Mouse (Mus musculus) regulatory T cell (primary cell): ENCODE measurements at regions not wholly inside any gene's neighbourhood (a gene's known extent, or its start where the extent isn't known, plus 50 kb on each side); places are given as distances from the start of the nearest gene placed in this dataset.

Experiments
- in situ Hi-C: fragments of 300-600 bp; cut with MboI, MseI; formaldehyde crosslinking; loops from one replicate; pipeline ENCODE4 v1.15.1; 2025; ENCODE audit warnings: high pct_unique_total_duplicates

GRCm38 (mm10) chr13:118603474-118603873 lies 66.1 kb upstream of the Fgf10 start:
- in situ Hi-C loops: no loop called here

DNA sequence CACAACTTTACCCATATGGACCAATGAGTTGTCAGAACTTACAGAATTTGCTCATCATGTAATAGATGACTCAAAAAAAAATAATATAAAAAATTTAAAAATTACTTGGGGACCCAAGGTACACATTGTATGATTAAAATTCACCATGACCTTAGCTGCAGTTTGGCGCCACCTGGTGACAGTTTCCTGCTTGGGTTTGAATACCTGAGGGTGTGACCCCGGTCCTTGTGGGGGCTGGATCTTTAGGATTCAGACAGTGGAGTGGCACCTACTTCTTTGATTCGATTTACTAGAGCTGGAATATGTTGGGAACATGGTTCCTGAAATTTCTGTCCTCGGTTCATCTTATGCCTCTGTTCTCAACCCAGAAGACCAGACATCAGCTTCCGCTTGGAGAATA lies 72.7 kb upstream of the Fgf10 start:
- in situ Hi-C loops: loop anchor here (10.0 kb wide), 1 partner anchor 192 kb away; no protein-coding TSS in a partner anchor

GRCm38 (mm10) chr13:118596218-118596795 lies 73.3 kb upstream of the Fgf10 start:
- in situ Hi-C loops: loop anchor here (10.0 kb wide), 1 partner anchor 192 kb away; no protein-coding TSS in a partner anchor

GRCm38 (mm10) chr13:118592074-118592473 lies 77.5 kb upstream of the Fgf10 start:
- in situ Hi-C loops: loop anchor here (10.0 kb wide), 1 partner anchor 187 kb away; no protein-coding TSS in a partner anchor

- in situ Hi-C loops: no loop called here
These were observed 97.0 kb upstream of the Fgf10 start for GRCm38 (mm10) chr13:118572555-118572954.

GRCm38 (mm10) chr13:118565219-118565833 lies 104.3 kb upstream of the Fgf10 start:
- in situ Hi-C loops: no loop called here

DNA sequence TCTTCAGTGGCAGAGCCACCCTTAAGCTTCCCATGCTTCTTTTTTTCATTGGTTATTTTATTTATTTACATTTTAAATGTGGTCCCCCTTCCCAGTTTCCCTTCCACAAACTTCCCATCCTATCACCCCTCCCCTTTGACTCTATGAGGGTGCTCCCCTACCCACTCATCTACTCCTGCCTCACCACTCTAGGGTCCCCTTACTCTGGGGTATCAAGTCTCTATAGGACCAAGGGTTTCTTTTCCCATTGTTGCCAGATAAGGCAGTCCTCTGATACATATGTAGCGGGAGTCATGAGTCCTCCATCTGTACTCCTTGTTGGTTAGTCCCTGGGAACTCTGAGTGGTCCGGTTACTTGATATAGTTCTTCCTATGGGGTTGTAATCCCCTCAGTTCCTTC lies 110.6 kb upstream of the Fgf10 start:
- in situ Hi-C loops: no loop called here

DNA sequence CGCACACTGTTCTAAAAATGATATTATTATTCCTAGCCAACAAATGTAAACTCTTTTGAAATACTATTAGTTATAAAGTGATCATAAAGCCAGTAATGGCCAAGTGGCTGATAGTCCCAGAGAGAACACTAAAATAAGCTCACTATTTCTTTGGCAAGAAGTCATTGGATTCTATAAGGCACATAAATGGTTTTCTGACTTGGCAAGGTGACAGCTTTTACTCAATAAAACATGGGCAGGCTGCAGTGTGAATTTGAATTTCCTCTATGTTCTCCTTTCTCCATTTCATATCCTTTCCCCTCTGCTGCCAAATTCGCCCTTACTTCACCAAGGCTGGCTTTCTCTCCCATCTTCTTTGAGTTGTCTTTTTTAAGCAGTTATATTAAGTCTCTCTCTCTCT lies 117.6 kb upstream of the Fgf10 start:
- in situ Hi-C loops: no loop called here

DNA sequence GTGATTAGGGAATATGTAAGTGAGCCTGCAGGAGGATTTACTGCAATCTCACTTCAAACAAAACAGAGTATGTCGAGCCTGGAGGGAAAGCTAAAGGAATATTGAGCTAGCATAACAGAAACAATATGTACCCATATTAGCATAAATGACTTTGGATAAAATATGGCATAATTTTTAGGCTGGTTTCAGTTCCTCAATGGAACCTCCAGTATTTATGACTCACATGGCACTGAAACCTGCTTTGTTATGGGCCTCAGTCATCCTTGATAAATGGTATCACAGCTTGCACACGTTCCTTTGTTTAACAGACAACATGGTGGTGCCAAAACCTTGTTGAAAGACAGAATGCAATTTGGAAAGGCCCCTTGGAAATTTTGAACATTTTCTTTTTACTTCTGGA lies 130.8 kb upstream of the Fgf10 start:
- in situ Hi-C loops: no loop called here

DNA sequence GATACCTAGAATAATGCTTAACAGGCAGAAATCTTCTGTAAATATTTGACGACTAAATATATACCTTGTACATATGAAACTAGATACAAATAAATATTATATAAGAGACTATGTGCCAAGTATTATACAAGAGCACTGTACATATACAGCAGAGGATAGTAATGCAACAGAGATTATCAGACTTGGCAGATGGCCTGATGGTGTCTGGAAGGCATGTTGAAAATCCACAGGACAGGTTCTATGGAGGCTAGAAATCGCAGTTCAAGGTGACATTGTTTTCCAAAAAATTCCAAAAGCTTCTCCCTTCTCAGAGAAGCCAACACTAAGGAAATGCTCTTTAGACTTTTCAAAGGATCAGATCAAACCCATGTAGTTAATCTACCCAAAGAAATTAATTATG lies 126.9 kb upstream of the Mrps30 start:
- in situ Hi-C loops: loop anchor here (25.0 kb wide), 1 partner anchor 1098 kb away; the partner anchor contains the start of gene Ccl28

- in situ Hi-C loops: loop anchor here (25.0 kb wide), 1 partner anchor 1106 kb away; the partner anchor contains the start of gene Ccl28
These were observed 119.1 kb upstream of the Mrps30 start for GRCm38 (mm10) chr13:118506136-118506535.

DNA sequence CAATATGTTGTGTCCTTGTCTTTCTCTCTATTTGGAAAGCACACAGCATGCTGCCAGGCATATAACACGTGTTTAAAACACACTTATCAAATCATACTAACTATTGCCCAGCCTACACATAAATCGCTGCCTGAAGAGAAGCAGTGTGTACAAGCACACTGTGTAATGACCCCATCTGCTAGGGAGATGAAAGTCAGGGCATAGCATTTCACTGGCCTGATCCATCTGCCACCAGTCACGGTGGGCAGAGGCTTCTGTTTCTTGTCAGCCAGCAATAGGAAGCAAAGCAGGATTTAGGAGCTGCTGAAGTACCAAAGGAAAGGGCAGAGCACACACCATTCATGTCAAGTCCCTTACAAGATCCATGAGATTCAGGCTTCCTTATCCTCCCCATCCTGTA lies 103.6 kb upstream of the Mrps30 start:
- in situ Hi-C loops: no loop called here

- in situ Hi-C loops: no loop called here
These were observed 96.0 kb upstream of the Mrps30 start for GRCm38 (mm10) chr13:118483031-118483430.

- in situ Hi-C loops: no loop called here
These were observed 93.2 kb upstream of the Mrps30 start for GRCm38 (mm10) chr13:118480237-118480636.

DNA sequence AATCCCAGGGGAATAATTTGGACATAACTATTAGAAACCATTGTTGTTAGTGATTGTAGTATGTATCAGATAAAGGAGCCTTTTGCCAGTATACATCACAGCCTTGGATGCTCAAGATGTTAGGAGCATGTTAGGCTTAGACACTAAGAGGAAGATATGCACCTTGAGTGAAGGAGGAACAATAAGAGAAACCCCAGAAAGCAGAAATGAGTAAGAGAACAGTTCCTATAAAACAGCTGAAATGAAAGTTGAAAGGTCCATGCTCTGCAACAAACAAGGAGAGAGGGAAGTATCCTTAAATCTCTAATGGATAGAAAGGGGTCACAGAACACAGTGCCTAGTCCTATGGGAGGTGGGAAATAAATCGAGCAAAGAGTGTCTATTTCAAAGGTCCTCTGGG lies 91.4 kb upstream of the Mrps30 start:
- in situ Hi-C loops: no loop called here

- in situ Hi-C loops: no loop called here
These were observed 85.5 kb upstream of the Mrps30 start for GRCm38 (mm10) chr13:118472578-118472977.

- in situ Hi-C loops: no loop called here
These were observed 72.8 kb upstream of the Mrps30 start for GRCm38 (mm10) chr13:118459672-118460384.

- in situ Hi-C loops: no loop called here
These were observed 62.1 kb upstream of the Mrps30 start for GRCm38 (mm10) chr13:118448977-118449705.

DNA sequence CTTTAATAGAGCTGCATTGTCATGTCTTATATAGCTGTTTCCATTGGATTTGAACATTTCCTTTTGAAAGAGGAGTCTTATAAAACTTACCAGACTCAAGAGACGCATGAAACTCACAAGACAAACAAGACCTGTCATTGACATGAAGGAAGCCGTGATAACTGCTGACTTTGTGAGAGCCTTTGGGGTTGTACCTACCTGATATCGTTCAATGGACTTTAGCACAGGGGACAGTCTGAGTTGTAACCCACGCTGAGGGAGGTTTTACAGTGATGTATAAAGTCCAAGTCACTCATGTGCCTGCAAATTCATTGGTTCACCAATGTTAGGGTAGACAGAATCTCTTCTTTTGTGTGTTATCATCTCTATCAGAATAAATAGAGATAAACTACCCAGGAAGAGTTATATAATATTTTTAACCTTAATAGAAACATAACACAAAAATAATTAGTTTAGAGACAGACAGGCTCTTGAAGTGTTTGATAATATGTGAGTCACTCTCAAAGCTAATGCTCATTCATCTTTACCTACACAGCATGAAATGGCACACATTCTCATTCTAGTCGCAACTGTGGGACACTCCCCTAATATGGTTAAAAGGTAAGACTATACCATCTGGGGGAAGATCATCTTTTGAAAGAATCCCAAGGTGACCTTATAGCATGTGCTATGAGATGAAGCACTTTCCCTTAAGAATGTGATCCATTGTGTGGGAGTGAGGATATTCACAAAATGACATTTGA lies 54.4 kb upstream of the Mrps30 start:
- in situ Hi-C loops: no loop called here
